Mouse (Mus musculus): ENCODE measurements around the gene Drosha.

Drosha gene

DNA sequence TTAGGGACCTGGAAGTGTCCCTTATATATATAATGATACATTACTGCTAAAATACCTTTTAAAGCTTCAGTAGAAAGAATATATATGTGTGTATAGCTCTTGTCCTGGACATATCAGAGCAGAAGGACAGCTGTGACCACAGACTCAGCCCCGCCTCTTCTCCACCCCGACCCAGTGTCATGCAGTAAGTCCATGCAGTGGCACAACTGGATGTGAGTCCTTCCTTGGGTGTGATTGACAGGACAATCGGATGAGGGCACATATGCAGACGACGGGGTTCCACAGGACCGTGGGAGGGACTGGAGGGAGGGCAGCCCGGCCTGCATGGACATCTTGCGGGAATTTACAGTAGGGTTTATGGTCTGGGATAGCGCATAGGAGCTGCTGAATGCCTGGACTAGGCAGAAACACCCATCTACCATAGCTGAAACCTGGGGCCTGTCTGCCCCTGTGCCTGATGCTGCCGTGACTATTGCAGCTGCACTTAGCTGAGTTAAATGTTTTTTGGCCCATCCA lies 111.7 kb downstream of the Drosha start:
- no peak for DNase-seq (ENCODE audit: low spot score in 2 of 2)

DNA sequence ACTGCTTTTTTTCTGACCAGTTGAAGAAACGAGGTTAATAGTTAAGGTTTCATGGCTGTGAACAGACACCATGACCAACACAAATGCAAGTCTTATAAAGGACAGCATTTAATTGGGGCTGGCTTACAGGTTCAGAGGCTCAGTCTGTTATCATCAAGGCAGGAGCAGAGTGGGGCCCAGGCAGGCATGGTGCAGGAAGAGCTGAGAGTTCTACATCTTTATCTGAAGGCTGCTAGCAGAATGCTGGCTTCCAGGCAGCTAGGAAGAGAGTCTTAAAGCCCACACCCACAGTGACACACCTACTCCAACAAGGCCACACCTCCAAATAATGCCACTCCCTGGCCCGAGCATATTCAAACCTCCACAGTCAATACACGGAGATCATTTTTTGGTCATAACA lies 112.7 kb downstream of the Drosha start:
- peak in 1 of 2 experiments; percentile 8 for DNase-seq (ENCODE audit: low spot score in 2 of 2)

GRCm38 (mm10) chr15:12941106-12941505 lies 116.5 kb downstream of the Drosha start:
- DNase-seq (ENCODE audit: low spot score in 2 of 2) = no peak

- no peak for DNase-seq (ENCODE audit: low spot score in 2 of 2)
Measured at GRCm38 (mm10) chr15:12941651-12942180, 117.1 kb downstream of the Drosha start.

DNA sequence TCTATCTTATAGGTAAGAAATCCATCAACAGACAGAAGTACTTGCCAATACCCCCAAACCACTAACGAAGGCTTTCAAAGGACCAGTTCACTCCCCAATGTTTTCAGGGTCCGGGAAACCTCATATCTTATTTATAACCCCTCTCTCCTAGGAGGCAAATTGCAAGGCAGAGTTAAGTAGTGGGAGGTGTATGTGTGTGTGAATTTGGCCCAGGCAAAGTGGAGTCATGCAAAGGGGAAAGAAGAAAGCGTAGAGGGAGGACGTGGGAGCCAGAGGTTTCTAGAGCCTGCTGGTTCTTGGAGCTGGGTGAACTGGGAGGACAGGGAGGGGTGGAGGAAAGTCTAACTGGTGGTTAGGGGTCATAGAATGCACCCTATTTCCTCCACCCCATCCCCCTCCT lies 117.8 kb downstream of the Drosha start:
- no peak for DNase-seq (ENCODE audit: low spot score in 2 of 2)

- DNase-seq (ENCODE audit: low spot score in 2 of 2) = no peak
Measured at GRCm38 (mm10) chr15:12958051-12958450, 133.4 kb downstream of the Drosha start.

GRCm38 (mm10) chr15:12962179-12962578 lies 137.6 kb downstream of the Drosha start:
- DNase-seq (ENCODE audit: low spot score in 2 of 2) = no peak

DNA sequence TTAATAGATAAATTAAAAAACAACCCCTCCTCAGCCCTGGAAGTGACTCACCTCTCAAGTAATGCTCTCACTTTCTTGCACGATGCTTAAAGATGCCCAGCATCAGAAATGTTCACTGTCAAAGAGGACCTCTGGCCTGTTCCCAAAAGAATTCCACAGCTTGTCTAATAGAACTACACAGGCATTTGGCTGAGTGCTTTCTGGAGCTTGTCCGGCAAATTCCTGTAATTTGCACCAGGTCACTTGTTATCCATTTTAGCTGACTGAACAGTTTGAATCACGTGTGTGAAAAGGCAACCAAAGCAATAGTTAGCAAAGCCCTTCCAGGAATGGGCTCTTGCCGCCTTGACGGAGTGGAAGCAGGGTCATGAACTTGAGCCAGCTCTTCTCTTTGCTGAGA lies 140.6 kb downstream of the Drosha start:
- no peak for DNase-seq (ENCODE audit: low spot score in 2 of 2)

DNA sequence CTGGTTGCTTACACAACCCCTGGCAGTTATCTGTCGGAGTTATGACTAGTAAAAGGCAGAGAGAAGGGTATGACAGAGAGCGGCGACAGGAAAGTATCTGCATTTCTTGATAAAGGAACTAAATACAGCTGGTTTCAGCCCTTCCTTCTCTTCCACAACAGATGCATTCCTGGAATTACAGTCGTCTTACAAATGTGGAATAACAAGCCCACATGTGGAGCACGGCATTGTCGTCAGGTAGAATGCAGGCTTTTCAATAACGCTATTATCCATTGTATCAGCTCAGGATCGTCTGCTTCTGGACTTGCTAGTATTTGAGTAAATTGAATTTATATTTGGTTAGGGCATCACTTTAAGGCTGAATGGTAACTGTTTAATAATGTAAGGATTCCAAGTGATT lies 144.2 kb downstream of the Drosha start:
- no peak for DNase-seq (ENCODE audit: low spot score in 2 of 2)

DNA sequence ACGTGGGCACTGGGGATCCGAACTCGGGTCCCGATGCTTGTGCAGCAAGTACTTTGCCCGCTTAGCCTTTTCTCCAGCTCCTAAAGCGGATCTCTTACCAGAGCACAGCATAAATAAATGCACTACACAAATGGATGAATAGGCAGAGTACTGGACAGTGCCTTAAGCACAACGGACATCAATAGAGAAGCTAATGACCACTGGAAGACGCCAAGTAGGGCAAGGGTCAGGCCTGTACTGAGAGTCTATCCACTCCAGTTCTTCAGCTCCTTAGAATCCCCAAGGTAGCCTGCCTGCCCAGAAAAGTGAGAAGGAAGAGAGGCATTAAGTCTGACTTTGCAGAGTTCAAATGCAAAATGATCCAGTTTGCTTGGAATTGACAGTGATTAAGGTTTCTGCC lies 147.8 kb downstream of the Drosha start:
- no peak for DNase-seq (ENCODE audit: low spot score in 2 of 2)
